Mouse (Mus musculus) MEL (cell line): ENCODE results near the gene Wdr24. TPM values are rescaled to one million over a fixed set of nuclear protein-coding genes. Genes with fewer than 3 reads are reported as not detected.
A peak's percentile ranks its signal among the peaks of the same experiment; 100 is the strongest.

Experiments used
- DNase-seq: peaks from one replicate; pipeline ENCODE4 v3.0.0; 2011; ENCODE audit warnings: low read depth, low spot score
- H3K27ac ChIP-seq: 2 replicates; pipeline ENCODE4 v1.5.1; 2012; ENCODE audit warnings: low read depth, mild to moderate bottlenecking, control low read depth, low read length, moderate library complexity; ENCODE audit not compliant: control insufficient read depth
- H3K27me3 ChIP-seq, 2 experiments: fragments of 150-350 bp in 1 of 2; sonication (generic) in 1 of 2; 2 replicates each; pipeline ENCODE4 v1.6.1; 2012; ENCODE audit warnings: low read length in 2 of 2, mild to moderate bottlenecking in 2 of 2, improper control_type of control experiment in 1 of 2, moderate library complexity in 1 of 2; ENCODE audit not compliant: insufficient read depth in 2 of 2, control insufficient read depth in 1 of 2
- H3K36me3 ChIP-seq, 2 experiments: 2 replicates each; pipeline ENCODE4 v1.6.1; 2012 to 2014; ENCODE audit warnings: low read length in 2 of 2, improper control_type of control experiment in 1 of 2, inconsistent platforms in 1 of 2, mild to moderate bottlenecking in 1 of 2; ENCODE audit not compliant: insufficient read depth in 2 of 2, control insufficient read depth in 1 of 2
- H3K4me1 ChIP-seq, 2 experiments: fragments of 150-350 bp in 1 of 2; sonication (generic) in 1 of 2; 2 replicates each; pipeline ENCODE4 v1.6.1; 2012; ENCODE audit warnings: low read length in 2 of 2, improper control_type of control experiment in 1 of 2, mild to moderate bottlenecking in 1 of 2; ENCODE audit not compliant: insufficient read depth in 2 of 2, control insufficient read depth in 1 of 2
- H3K4me3 ChIP-seq, 2 experiments: fragments of 150-350 bp in 1 of 2; sonication (generic) in 1 of 2; 2 replicates each; pipeline ENCODE4 v1.5.1; 2012; ENCODE audit warnings: low read depth in 2 of 2, low read length in 2 of 2, mild to moderate bottlenecking in 2 of 2, moderate library complexity in 2 of 2, control low read depth in 1 of 2, improper control_type of control experiment in 1 of 2; ENCODE audit not compliant: control insufficient read depth in 1 of 2, insufficient read depth in 1 of 2
- H3K79me2 ChIP-seq: 2 replicates; pipeline ENCODE4 v1.6.1; 2012; ENCODE audit warnings: mild to moderate bottlenecking, low read length, moderate library complexity; ENCODE audit not compliant: control insufficient read depth, poor library complexity, insufficient read depth
- H3K9ac ChIP-seq: 2 replicates; pipeline ENCODE4 v1.6.1; 2012; ENCODE audit warnings: low read depth, mild to moderate bottlenecking, control low read depth, low read length, moderate library complexity; ENCODE audit not compliant: control insufficient read depth, poor library complexity, severe bottlenecking
- H3K9me3 ChIP-seq: fragments of 150-350 bp; sonication (generic); replicated peaks from 2 replicates; pipeline ENCODE4 v1.6.1; 2012; ENCODE audit warnings: mild to moderate bottlenecking, low read length, improper control_type of control experiment, moderate library complexity; ENCODE audit not compliant: insufficient read depth
- CHD2 ChIP-seq: IDR thresholded peaks from 2 replicates; pipeline ENCODE4 v1.6.1; 2011; ENCODE audit warnings: low read length, improper control_type of control experiment
- E2F4 ChIP-seq: IDR thresholded peaks from 2 replicates; pipeline ENCODE4 v1.6.1; 2011; ENCODE audit warnings: low read depth, low read length, improper control_type of control experiment, borderline replicate concordance
- ETS1 ChIP-seq: IDR thresholded peaks from 2 replicates; pipeline ENCODE4 v1.6.1; 2012; ENCODE audit warnings: low read depth, mild to moderate bottlenecking, inconsistent platforms, low read length, improper control_type of control experiment, moderate library complexity
- GABPA ChIP-seq: IDR thresholded peaks from 2 replicates; pipeline ENCODE4 v1.6.1; 2012; ENCODE audit warnings: low read depth, mild to moderate bottlenecking, inconsistent platforms, low read length, improper control_type of control experiment, moderate library complexity
- GATA1 ChIP-seq: IDR thresholded peaks from 2 replicates; pipeline ENCODE4 v1.6.1; 2011; ENCODE audit warnings: low read depth, low read length, improper control_type of control experiment
- HCFC1 ChIP-seq: IDR thresholded peaks from 2 replicates; pipeline ENCODE4 v1.6.1; 2012; ENCODE audit warnings: low read depth, mild to moderate bottlenecking, inconsistent platforms, low read length, improper control_type of control experiment, moderate library complexity
- KAT2A ChIP-seq: conservative IDR thresholded peaks from 2 replicates; pipeline ENCODE4 v1.6.1; 2012; ENCODE audit warnings: low read depth, low read length, improper control_type of control experiment, inconsistent platforms
- MAFK ChIP-seq: IDR thresholded peaks from 2 replicates; pipeline ENCODE4 v1.6.1; 2011; ENCODE audit warnings: low read depth, mild to moderate bottlenecking, low read length, improper control_type of control experiment, borderline replicate concordance
- MAX ChIP-seq: IDR thresholded peaks from 2 replicates; pipeline ENCODE4 v1.6.1; 2011; ENCODE audit warnings: low read length, improper control_type of control experiment
- MEF2A ChIP-seq: IDR thresholded peaks from 2 replicates; pipeline ENCODE4 v1.6.1; 2014; ENCODE audit warnings: low read depth, mild to moderate bottlenecking, inconsistent platforms, low read length, improper control_type of control experiment; ENCODE audit not compliant: poor library complexity, insufficient replicate concordance, severe bottlenecking; ENCODE audit errors: extremely low read depth
- MYC ChIP-seq: IDR thresholded peaks from 2 replicates; pipeline ENCODE4 v1.6.1; 2011; ENCODE audit warnings: low read depth, mild to moderate bottlenecking, low read length, improper control_type of control experiment, moderate library complexity
- NELFE ChIP-seq: IDR thresholded peaks from 2 replicates; pipeline ENCODE4 v1.6.1; 2011; ENCODE audit warnings: low read depth, low read length, improper control_type of control experiment
- NRF1 ChIP-seq: IDR thresholded peaks from 2 replicates; pipeline ENCODE4 v1.6.1; 2014; ENCODE audit warnings: low read depth, mild to moderate bottlenecking, inconsistent platforms, low read length, improper control_type of control experiment, moderate library complexity; ENCODE audit not compliant: poor library complexity, insufficient read depth, severe bottlenecking
- POLR2A ChIP-seq, 2 experiments: IDR thresholded peaks; 2 replicates each; pipeline ENCODE4 v1.6.1; 2011 to 2012; ENCODE audit warnings: low read length in 2 of 2, mild to moderate bottlenecking in 2 of 2, control low read depth in 1 of 2, improper control_type of control experiment in 1 of 2, low read depth in 1 of 2, moderate library complexity in 1 of 2; ENCODE audit not compliant: control insufficient read depth in 1 of 2, insufficient read depth in 1 of 2, poor library complexity in 1 of 2
- POLR2AphosphoS2 ChIP-seq: IDR thresholded peaks from 2 replicates; pipeline ENCODE4 v1.6.1; 2011; ENCODE audit warnings: low read length, improper control_type of control experiment
- RCOR1 ChIP-seq: IDR thresholded peaks from 2 replicates; pipeline ENCODE4 v1.6.1; 2012; ENCODE audit warnings: low read depth, mild to moderate bottlenecking, inconsistent platforms, low read length, improper control_type of control experiment
- SIN3A ChIP-seq: IDR thresholded peaks from 2 replicates; pipeline ENCODE4 v1.6.1; 2012; ENCODE audit warnings: low read length, improper control_type of control experiment, inconsistent platforms
- SMC3 ChIP-seq: IDR thresholded peaks from 2 replicates; pipeline ENCODE4 v1.6.1; 2011; ENCODE audit warnings: low read depth, low read length, improper control_type of control experiment
- TBP ChIP-seq: IDR thresholded peaks from 2 replicates; pipeline ENCODE4 v1.8.0; 2011; ENCODE audit warnings: low read depth, low read length, improper control_type of control experiment
- TCF12 ChIP-seq: IDR thresholded peaks from 2 replicates; pipeline ENCODE4 v1.6.1; 2014; ENCODE audit warnings: low read depth, mild to moderate bottlenecking, inconsistent platforms, low read length, improper control_type of control experiment, moderate library complexity
- USF2 ChIP-seq, 2 experiments: IDR thresholded peaks; 2 replicates each; pipeline ENCODE4 v1.6.1; 2011 to 2012; ENCODE audit warnings: improper control_type of control experiment in 2 of 2, low read length in 2 of 2, borderline replicate concordance in 1 of 2, inconsistent platforms in 1 of 2, low read depth in 1 of 2, mild to moderate bottlenecking in 1 of 2; ENCODE audit not compliant: insufficient read depth in 1 of 2
- ZMIZ1 ChIP-seq: IDR thresholded peaks from 2 replicates; pipeline ENCODE4 v1.6.1; 2012; ENCODE audit warnings: low read depth, mild to moderate bottlenecking, inconsistent platforms, low read length, improper control_type of control experiment, moderate library complexity
- ZNF384 ChIP-seq: IDR thresholded peaks from 2 replicates; pipeline ENCODE4 v1.6.1; 2012; ENCODE audit warnings: low read depth, mild to moderate bottlenecking, inconsistent platforms, low read length, improper control_type of control experiment
- polyA plus RNA-seq, 2 experiments: library from polyadenylated mRNA; stranded (reverse) in 1 of 2; unstranded in 1 of 2; fragments of >175 nt in 1 of 2; fragments of >200 nt in 1 of 2; gene quantifications; 2 replicates each; pipeline versions ENCODE4 v1.2.1 to v1.2.4; 2012; ENCODE audit warnings: low replicate concordance in 2 of 2, low read depth in 1 of 2; ENCODE audit not compliant: insufficient read length in 2 of 2, insufficient read depth in 1 of 2, missing spikeins in 1 of 2
- total RNA-seq: library from RNA; depleted of rRNA; stranded (reverse); fragments of 300-350 nt; gene quantifications from 2 replicates; pipeline ENCODE4 v1.2.3, GENCODE M21; 2012

Wdr24 gene
- total and polyA plus RNA-seq, 3 experiments, result 35.0 to 38.8 TPM; not detected in 1

GRCm38 (mm10) chr17:25783861-25784574 lies 39.4 kb upstream of the Wdr24 start (continued):
- TF ChIP-seq MEF2A (no peak), HCFC1 (no peak), ETS1 (no peak)

DNA sequence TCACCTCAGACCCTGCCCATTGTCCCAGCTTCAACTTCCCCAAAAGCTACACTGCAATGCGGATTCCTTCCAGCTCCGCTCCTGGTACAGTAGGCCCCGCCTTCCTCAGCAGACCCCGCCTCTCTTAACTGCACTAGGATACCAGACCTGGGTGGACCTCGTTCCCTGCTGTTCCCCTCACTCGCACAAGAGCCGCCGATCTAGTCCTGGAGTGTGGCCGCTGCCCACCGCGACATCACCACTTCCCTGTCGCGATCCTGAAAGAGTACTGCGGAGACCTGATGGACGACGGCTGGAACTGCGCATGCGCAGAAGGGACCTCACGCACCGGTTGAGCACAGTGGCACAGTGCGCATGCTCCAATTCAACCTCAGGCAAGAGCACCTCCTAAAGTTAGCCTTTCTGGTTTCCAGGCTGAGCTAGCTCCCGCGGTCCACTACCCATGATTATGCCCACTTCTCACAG lies 38.1 kb upstream of the Wdr24 start, which contains the start of gene Haghl:
Haghl (minus strand) TSS at position 393 of the 465 bp plus-strand sequence.
- TF ChIP-seq TCF12, result peak; percentile 21; the same call in 1 of the 2 replicates
- peak; percentile 67; the same call in 1 of the 2 replicates for TF ChIP-seq ZMIZ1
- TF ChIP-seq POLR2AphosphoS2, result peak; percentile 86
- no peak for TF ChIP-seq ZNF384
- TF ChIP-seq E2F4, result no peak
- TF ChIP-seq CHD2, result no peak
- no peak for TF ChIP-seq MAFK
- TF ChIP-seq USF2 (IDR thresholded peaks at IDR 0.05; ENCODE audit: borderline replicate concordance in 1 of 2, insufficient read depth in 1 of 2, low read depth in 1 of 2, low read length in 2 of 2), result no peak
- TF ChIP-seq RCOR1, result no peak
- TF ChIP-seq MYC, result no peak
- no peak for TF ChIP-seq KAT2A
- TF ChIP-seq MAX, result peak; percentile 41; the same call in 1 of the 2 replicates
- peak; percentile 85 for TF ChIP-seq NELFE
- peak; percentile 55; the same call in 1 of the 2 replicates for TF ChIP-seq TBP
- TF ChIP-seq GATA1, result no peak
- TF ChIP-seq SIN3A, result 0 out of 2 replicates have a peak, but pooled peaks have one; percentile 29
- peak; percentile 50 to 86; a peak in 3 of 4 replicates for TF ChIP-seq POLR2A (IDR thresholded peaks at IDR 0.05; ENCODE audit: control insufficient read depth in 1 of 2, insufficient read depth in 1 of 2, low read depth in 1 of 2, low read length in 2 of 2, poor library complexity in 1 of 2)
- peak; percentile 69 for TF ChIP-seq HCFC1
- TF ChIP-seq MEF2A, result no peak
- no peak for TF ChIP-seq SMC3
- no peak for TF ChIP-seq GABPA
- peak; percentile 96 for TF ChIP-seq NRF1
- no peaks in the 10 kb centered on the region for H3K4me1 ChIP-seq
- H3K36me3 ChIP-seq, result peaks cover 0 to 2% of the 10 kb centered on the region in 2 experiments; a peak in 2 of 4 replicates
- H3K27ac ChIP-seq, result peak within 1 kb of the TSS; percentile 58
- peak within 1 kb of the TSS; percentile 60 for H3K9ac ChIP-seq
- peak within 1 kb of the TSS; percentile 66 to 91 for H3K4me3 ChIP-seq
- no peaks in the 10 kb centered on the region for H3K79me2 ChIP-seq
- H3K27me3 ChIP-seq, result no peaks in the 10 kb centered on the region
- peak; percentile 98 for DNase-seq
- H3K9me3 ChIP-seq, result no peaks in the 10 kb centered on the region
